Mouse (Mus musculus) heart, adult 2 months (tissue): ENCODE results near the gene Fbxo7.

ENCODE experiments used
- CTCF ChIP-seq: fragments of 200-600 bp; IDR thresholded peaks from 2 replicates; pipeline ENCODE4 v1.8.1; 2022; ENCODE audit warnings: antibody characterized with exemption, mild to moderate bottlenecking, moderate library complexity
- EP300 ChIP-seq: fragments of 200-500 bp; IDR thresholded peaks from 2 replicates; pipeline ENCODE4 v1.6.1; 2011; ENCODE audit warnings: low read depth, low read length, control low read depth; ENCODE audit not compliant: insufficient read depth
- POLR2A ChIP-seq: fragments of 200-500 bp; IDR thresholded peaks from 2 replicates; pipeline ENCODE4 v1.6.1; 2011; ENCODE audit warnings: mild to moderate bottlenecking, low read depth, low read length, control low read depth; ENCODE audit not compliant: insufficient read depth

GRCm38 (mm10) chr10:86010636-86011035 is 11.1 kb upstream of the Fbxo7 start:
- TF ChIP-seq POLR2A (no peak), CTCF (no peak), EP300 (no peak)
